Mouse (Mus musculus) spleen, adult 2 months (tissue): ENCODE measurements around the gene Hspd1.
"Not testable (repeated sequence)": the region's sequence is repeated elsewhere in the genome, so short reads cannot be mapped to it uniquely, and the experiment has no call there.

ENCODE experiments used
- CTCF ChIP-seq: fragments of 200-500 bp; IDR thresholded peaks from 2 replicates; pipeline ENCODE4 v1.5.1; 2011; ENCODE audit warnings: mild to moderate bottlenecking, inconsistent platforms; ENCODE audit not compliant: insufficient read depth, insufficient read length, insufficient replicate concordance; ENCODE audit errors: extremely low read depth
- POLR2A ChIP-seq: fragments of 200-500 bp; IDR thresholded peaks from 2 replicates; pipeline ENCODE4 v1.6.1; 2011; ENCODE audit warnings: low read depth, low read length, inconsistent platforms

DNA sequence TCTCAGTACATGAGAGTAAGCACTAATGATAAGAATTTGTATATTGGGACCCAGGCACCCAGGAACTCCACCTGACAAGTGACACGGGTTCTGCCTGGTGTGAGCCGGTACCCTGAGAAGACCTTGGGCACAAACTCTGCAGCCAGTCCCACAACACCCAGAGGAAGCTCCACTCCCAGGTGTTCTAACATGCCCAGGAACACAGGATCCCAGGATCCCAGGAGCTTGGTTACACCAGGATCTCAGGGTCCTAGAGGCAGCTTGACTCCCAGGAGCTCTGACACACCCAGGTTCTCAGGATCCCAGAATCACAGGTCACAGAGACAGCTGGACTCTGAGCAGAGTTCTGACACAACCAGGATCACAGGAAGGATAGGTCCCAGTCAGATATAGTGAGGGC lies 36.1 kb upstream of the Hspd1 start:
- not testable (repeated sequence) for TF ChIP-seq CTCF, POLR2A
